Mouse (Mus musculus) heart, embryonic 11.5 days (tissue): ENCODE data around the gene Pfdn5. TPM values are rescaled to one million over a fixed set of nuclear protein-coding genes. Genes with fewer than 3 reads are reported as not detected.
"Not testable (repeated sequence)": the region's sequence is repeated elsewhere in the genome, so short reads cannot be mapped to it uniquely, and the experiment has no call there.

ENCODE experiments used
- ATAC-seq: fragments of 200-750 bp; cut with Nextera tagmentation; replicated peaks from 2 replicates; pipeline ENCODE4 v1.8.0; 2017; ENCODE audit warnings: moderate library complexity; ENCODE audit not compliant: insufficient number of reproducible peaks, low FRiP score, low TSS enrichment
- H3K27ac ChIP-seq: fragments of 300-500 bp; sonication (generic); 2 replicates; pipeline ENCODE4 v1.5.1; 2014; ENCODE audit warnings: mild to moderate bottlenecking, low read depth, low read length
- H3K27me3 ChIP-seq: fragments of 300-500 bp; sonication (generic); 2 replicates; pipeline ENCODE4 v1.6.1; 2014; ENCODE audit warnings: mild to moderate bottlenecking, low read length, mixed read lengths; ENCODE audit not compliant: control insufficient read depth, insufficient read depth
- H3K36me3 ChIP-seq: fragments of 300-500 bp; sonication (generic); 2 replicates; pipeline ENCODE4 v1.6.1; 2014; ENCODE audit warnings: mild to moderate bottlenecking, low read length, moderate library complexity, mixed read lengths; ENCODE audit not compliant: control insufficient read depth, insufficient read depth
- H3K4me1 ChIP-seq: fragments of 300-500 bp; sonication (generic); 2 replicates; pipeline ENCODE4 v1.6.1; 2014; ENCODE audit warnings: low read length; ENCODE audit not compliant: control insufficient read depth, insufficient read depth
- H3K4me2 ChIP-seq: fragments of 300-500 bp; sonication (generic); 2 replicates; pipeline ENCODE4 v1.6.1; 2014; ENCODE audit warnings: mild to moderate bottlenecking, moderate library complexity
- H3K4me3 ChIP-seq: fragments of 300-500 bp; sonication (generic); 2 replicates; pipeline ENCODE4 v1.5.1; 2014; ENCODE audit warnings: low read depth, low read length
- H3K9ac ChIP-seq: fragments of 300-500 bp; sonication (generic); 2 replicates; pipeline ENCODE4 v1.6.1; 2014; ENCODE audit warnings: mild to moderate bottlenecking, low read depth, low read length, moderate library complexity
- H3K9me3 ChIP-seq: fragments of 300-500 bp; sonication (generic); replicated peaks from 2 replicates; pipeline ENCODE4 v1.6.1; 2016; ENCODE audit warnings: low read length; ENCODE audit not compliant: control insufficient read depth
- WGBS: fragments of 180-500 bp; shearing (Covaris S2); extraction: QIAGEN DNeasy Blood & Tissue Kit; methylation state at CpG from one replicate; pipeline ENCODE4 v1.1.7; 2014; ENCODE audit not compliant: insufficient replicate concordance; 5-methylcytosine and 5-hydroxymethylcytosine counted together
- polyA plus RNA-seq: library from polyadenylated mRNA; unstranded; fragments of >200 nt; fragmentation: Nextera tagmentation; extraction: Ambion mirVana; gene quantifications from 2 replicates; pipeline ENCODE4 v1.2.1, GENCODE M21; 2014

The Pfdn5 gene
- polyA plus RNA-seq, 1 experiment from 2014 or later, result 350 TPM

DNA sequence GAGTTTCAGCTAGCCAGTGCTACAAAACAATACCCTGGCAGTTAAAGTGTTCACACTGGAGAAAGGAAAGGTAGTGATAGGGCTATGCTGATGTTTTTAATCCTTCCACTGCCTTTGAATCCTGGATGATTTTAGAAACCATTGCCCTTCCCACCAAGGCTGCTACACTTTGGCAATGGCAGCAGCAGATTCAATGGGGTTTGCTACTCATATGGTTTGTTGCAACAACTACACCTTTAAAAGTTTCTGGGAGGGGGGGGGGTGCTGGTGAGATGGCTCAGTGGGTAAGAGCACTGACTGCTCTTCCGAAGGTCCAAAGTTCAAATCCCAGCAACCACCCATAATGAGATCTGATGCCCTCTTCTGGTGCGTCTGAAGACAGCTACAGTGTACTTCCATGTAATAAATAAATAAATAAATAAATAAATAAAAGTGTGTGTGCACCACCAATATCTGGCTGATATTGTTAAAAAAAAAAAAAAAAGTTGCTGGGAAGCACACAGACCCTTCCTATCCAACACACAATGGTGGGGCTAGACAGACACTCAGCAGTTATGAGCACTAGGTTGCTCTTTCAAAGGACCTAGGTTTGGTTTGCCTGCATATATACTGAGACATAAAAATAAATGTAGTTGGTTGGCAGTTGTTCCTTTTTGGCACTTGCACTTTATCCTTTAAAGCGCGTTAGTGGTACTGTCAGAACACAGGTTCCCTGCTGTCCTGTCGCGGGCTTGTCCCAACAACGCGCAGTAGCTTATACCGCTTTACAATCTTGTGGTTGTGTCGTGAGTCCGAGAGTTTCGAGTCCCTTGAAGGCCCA, 1.1 kb upstream of the Pfdn5 start:
- Histone ChIP-seq H3K4me1 (peaks cover 6% of the 10 kb centered on the region), H3K9ac (no peak overlapping the region), H3K9me3 (no peaks in the 10 kb centered on the region), H3K27ac (no peak overlapping the region), H3K4me3 (0 out of 2 replicates have a peak overlapping the region, but pooled peaks have one; percentile 14), H3K4me2 (peak overlapping the region; percentile 66), H3K27me3 (no peaks in the 10 kb centered on the region), H3K36me3 (peaks cover 15% of the 10 kb centered on the region; the same call in 1 of the 2 replicates)
- ATAC-seq, result no peak
- 70% methylated on average over 12 of the region's 12 CpGs for WGBS

GRCm38 (mm10) chr15:102326892-102327291, 976 bp downstream of the Pfdn5 start:
- Histone ChIP-seq H3K27ac (no peak overlapping the region), H3K9ac (peak overlapping the region; percentile 70), H3K4me1 (peaks cover 10% of the 10 kb centered on the region), H3K4me2 (peak overlapping the region; percentile 66), H3K9me3 (no peaks in the 10 kb centered on the region), H3K4me3 (peak overlapping the region; percentile 58), H3K36me3 (peaks cover 9% of the 10 kb centered on the region; the same call in 1 of the 2 replicates), H3K27me3 (no peaks in the 10 kb centered on the region)
- WGBS, result 56% methylated on average over 8 of the region's 8 CpGs
- no peak for ATAC-seq

- Histone ChIP-seq H3K9me3 (no peaks in the 10 kb centered on the region), H3K9ac (peak within 1 kb of the TSS; percentile 71), H3K4me1 (peaks cover 21% of the 10 kb centered on the region), H3K4me2 (peak within 1 kb of the TSS; percentile 93), H3K36me3 (peaks cover 21% of the 10 kb centered on the region), H3K27ac (peak within 1 kb of the TSS; percentile 48; the same call in 1 of the 2 replicates), H3K4me3 (peak within 1 kb of the TSS; percentile 64), H3K27me3 (no peaks in the 10 kb centered on the region)
- under 1% methylated on average over 30 of the region's 30 CpGs for WGBS
- peak; percentile 82; the same call in 1 of the 2 replicates for ATAC-seq
Observed at GRCm38 (mm10) chr15:102331610-102332015, 5.7 kb downstream of the Pfdn5 start, which contains the start of gene Myg1. TSS of gene Myg1 (plus strand) at chr15:102331709.

DNA sequence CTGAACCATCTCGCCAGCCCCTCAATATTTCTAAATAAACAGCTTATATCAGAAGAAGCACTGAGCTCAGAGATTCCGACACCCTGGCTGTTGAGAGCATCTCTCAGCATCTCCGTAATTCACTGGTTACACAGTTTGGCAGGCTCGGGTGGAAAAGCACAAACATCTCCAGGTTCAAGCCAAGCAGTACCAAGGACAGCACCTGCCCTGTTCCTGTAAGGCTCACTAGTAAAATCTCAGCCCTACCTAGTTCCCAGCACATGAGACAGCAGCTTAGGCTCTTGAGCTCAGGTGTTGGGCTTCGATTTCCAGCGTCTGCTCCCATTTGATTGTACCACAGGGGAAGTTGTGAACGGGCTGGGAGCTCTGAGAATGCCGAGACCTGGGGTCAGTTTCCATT, 9.3 kb downstream of the Pfdn5 start:
- Histone ChIP-seq H3K36me3 (peaks cover 39% of the 10 kb centered on the region), H3K9ac (no peak overlapping the region), H3K4me2 (no peak overlapping the region), H3K4me3 (no peak overlapping the region), H3K4me1 (peaks cover 15% of the 10 kb centered on the region), H3K27ac (no peak overlapping the region), H3K27me3 (no peaks in the 10 kb centered on the region), H3K9me3 (no peaks in the 10 kb centered on the region)
- ATAC-seq, result no peak
- WGBS, result 80% methylated on average over 8 of the region's 8 CpGs

DNA sequence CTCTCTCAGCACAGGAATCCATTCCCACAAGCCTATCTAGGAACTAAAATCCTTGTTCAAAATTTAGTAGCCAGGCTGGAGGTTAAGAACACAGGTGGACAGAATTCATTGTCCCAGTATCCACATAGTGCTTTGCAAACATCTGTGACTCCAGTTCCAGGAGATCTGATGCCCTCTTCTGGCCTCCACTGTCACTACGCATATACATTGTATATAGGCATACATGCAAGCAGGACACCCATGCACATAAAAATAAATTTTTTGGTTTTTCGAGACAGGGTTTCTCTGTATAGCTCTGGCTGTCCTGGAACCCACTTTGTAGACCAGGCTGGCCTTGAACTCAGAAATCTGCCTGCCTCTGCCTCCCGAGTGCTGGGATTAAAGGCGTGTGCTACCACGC, 10.0 kb downstream of the Pfdn5 start:
- not testable (repeated sequence) for ATAC-seq, H3K9ac ChIP-seq, H3K27me3 ChIP-seq, H3K4me3 ChIP-seq, H3K9me3 ChIP-seq, H3K4me2 ChIP-seq, H3K27ac ChIP-seq
- H3K4me1 ChIP-seq, result peaks cover 15% of the 10 kb centered on the region
- H3K36me3 ChIP-seq, result peaks cover 40% of the 10 kb centered on the region
- 91% methylated on average over 5 of the region's 5 CpGs for WGBS

- peaks cover 40% of the 10 kb centered on the region for H3K36me3 ChIP-seq
- H3K4me3 ChIP-seq, result no peak overlapping the region
- peaks cover 11% of the 10 kb centered on the region for H3K4me1 ChIP-seq
- no peak overlapping the region for H3K4me2 ChIP-seq
- H3K27me3 ChIP-seq, result no peaks in the 10 kb centered on the region
- no peak overlapping the region for H3K27ac ChIP-seq
- no peaks in the 10 kb centered on the region for H3K9me3 ChIP-seq
- 80% methylated on average over 4 of the region's 4 CpGs for WGBS
- no peak for ATAC-seq
- H3K9ac ChIP-seq, result no peak overlapping the region
Observed at GRCm38 (mm10) chr15:102336946-102337345, 11.0 kb downstream of the Pfdn5 start.

DNA sequence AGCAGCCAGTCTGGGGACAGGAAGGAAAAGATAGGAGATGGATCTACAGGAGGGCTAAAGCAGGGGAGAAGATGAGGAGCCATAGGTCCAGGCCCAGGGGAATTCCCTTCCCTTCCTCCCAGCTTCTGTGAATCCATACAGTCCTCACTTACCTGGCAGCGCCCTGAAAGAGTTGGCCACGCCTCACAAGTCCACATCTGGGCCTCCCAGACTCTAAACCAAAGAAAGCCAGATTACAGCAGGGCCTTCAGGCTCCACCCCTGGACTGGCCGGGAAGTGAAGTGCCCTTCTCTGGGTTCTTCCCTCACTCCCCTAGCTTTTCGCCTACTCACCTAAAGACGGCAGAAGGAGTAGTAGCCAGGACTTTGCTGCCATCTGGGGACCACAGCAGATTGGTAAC, 13.7 kb downstream of the Pfdn5 start:
- WGBS, result 65% methylated on average over 5 of the region's 5 CpGs
- Histone ChIP-seq H3K4me3 (no peak overlapping the region), H3K27me3 (no peaks in the 10 kb centered on the region), H3K4me2 (no peak overlapping the region), H3K9me3 (no peaks in the 10 kb centered on the region), H3K4me1 (no peaks in the 10 kb centered on the region), H3K9ac (no peak overlapping the region), H3K27ac (no peak overlapping the region), H3K36me3 (peaks cover 34% of the 10 kb centered on the region)
- no peak for ATAC-seq

DNA sequence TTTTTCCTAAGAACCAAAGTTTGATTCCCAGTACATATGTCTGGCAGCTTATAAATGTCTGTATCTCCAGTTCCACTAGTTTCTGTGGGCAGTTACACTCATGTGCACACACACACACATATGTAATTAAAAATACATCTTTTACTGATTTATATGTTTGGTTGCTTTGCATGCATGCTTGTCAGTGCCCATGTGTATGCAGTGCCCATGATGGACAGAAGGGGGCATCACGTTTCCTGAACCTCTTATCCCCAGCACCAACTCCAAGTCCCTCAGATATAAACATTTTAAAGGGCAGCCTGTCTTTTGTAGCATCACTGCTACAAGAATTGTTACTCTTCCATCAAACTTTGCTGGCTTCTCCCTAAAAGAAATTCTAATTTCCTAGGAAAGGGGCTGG, 15.7 kb downstream of the Pfdn5 start:
- 10% methylated on average over 1 of the region's 1 CpGs for WGBS
- Histone ChIP-seq H3K36me3 (peaks cover 28% of the 10 kb centered on the region), H3K4me3 (no peak overlapping the region), H3K27me3 (no peaks in the 10 kb centered on the region), H3K4me2 (no peak overlapping the region), H3K9me3 (no peaks in the 10 kb centered on the region), H3K27ac (no peak overlapping the region), H3K4me1 (no peaks in the 10 kb centered on the region), H3K9ac (no peak overlapping the region)
- no peak for ATAC-seq

DNA sequence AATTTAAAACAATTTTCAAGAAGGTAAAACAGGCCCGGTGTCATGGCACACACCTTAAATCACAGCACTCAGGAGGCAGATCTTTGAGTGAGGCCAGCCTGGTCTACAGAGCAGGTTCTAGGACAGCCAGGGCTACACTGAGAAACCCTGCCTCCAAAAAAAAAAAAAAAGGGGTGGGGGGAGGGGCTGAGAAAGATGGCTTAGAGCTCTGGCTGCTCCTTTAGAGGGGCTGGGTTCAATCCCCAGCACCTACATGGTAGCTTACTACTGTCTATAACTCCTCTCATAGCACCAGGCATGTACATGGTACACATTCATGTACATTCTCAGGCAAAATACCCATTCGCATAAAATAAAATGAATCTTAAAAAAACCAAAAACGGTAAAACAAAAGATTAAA, 18.6 kb downstream of the Pfdn5 start:
- Histone ChIP-seq H3K4me3 (no peak overlapping the region), H3K4me1 (no peaks in the 10 kb centered on the region), H3K36me3 (peaks cover 16% of the 10 kb centered on the region), H3K27me3 (no peaks in the 10 kb centered on the region), H3K9me3 (no peaks in the 10 kb centered on the region), H3K9ac (no peak overlapping the region), H3K27ac (no peak overlapping the region), H3K4me2 (no peak overlapping the region)
- WGBS, result 94% methylated on average over 3 of the region's 3 CpGs
- no peak for ATAC-seq
